Mouse (Mus musculus): Measurements from ENCODE around the gene Mrtfa.

DNA sequence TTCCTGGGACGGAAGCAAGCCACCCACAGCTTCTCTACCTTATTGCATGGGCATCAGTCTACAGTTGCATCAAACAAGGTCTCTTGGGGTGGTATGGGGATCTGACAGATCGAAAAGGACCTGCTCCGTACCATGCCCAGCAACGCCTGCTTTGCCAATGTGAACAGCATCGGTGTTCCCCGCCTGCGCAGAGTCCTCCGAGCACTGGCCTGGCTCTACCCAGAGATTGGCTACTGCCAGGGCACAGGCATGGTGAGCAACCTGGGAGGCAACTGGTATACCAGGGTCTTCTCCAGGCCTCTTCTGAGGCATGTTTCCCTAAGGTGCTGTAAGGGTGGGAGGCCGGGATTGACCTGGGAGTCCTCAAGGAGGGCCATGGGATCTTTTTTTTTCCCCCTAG lies 183.2 kb downstream of the Mrtfa start:
- no peak for TF ChIP-seq CTCF (IDR thresholded peaks at IDR 0.05)
- TF ChIP-seq EP300 (IDR thresholded peaks at IDR 0.05), result no peak

Data from lung, postnatal 0 days (tissue).